Mouse (Mus musculus) liver, embryonic 14.5 days (tissue): ENCODE data around the gene Prtg. TPM values are rescaled to one million over a fixed set of nuclear protein-coding genes. Genes with fewer than 3 reads are reported as not detected.

Source experiments
- ATAC-seq: fragments of 200-750 bp; cut with Nextera tagmentation; 2 replicates; pipeline ENCODE4 v1.8.0; 2017; ENCODE audit warnings: moderate number of reproducible peaks, mild to moderate bottlenecking, moderate library complexity; ENCODE audit not compliant: insufficient read depth
- DNase-seq, 3 experiments: peaks; one replicate each; pipeline ENCODE4 v3.0.0-alpha.2; 2012 to 2013; ENCODE audit warnings: low read depth in 3 of 3, low spot score in 3 of 3
- H3K27ac ChIP-seq: fragments of 300-500 bp; sonication (generic); 2 replicates; pipeline ENCODE4 v1.5.1; 2014; ENCODE audit warnings: moderate library complexity, mild to moderate bottlenecking, control low read depth, inconsistent platforms
- H3K27me3 ChIP-seq: fragments of 300-500 bp; sonication (generic); 2 replicates; pipeline ENCODE4 v1.6.1; 2014; ENCODE audit warnings: mild to moderate bottlenecking, low read length, moderate library complexity; ENCODE audit not compliant: control insufficient read depth, insufficient read depth
- H3K36me3 ChIP-seq: fragments of 300-500 bp; sonication (generic); replicated peaks from 2 replicates; pipeline ENCODE4 v1.6.1; 2014; ENCODE audit warnings: low read depth; ENCODE audit not compliant: control insufficient read depth, insufficient read depth
- H3K4me1 ChIP-seq, 2 experiments: fragments of 200-500 bp in 1 of 2; fragments of 300-500 bp in 1 of 2; sonication (generic) in 1 of 2; replicated peaks; 2 replicates each; pipeline ENCODE4 v1.6.1; 2012 to 2014; ENCODE audit warnings: antibody characterized with exemption in 1 of 2, inconsistent platforms in 1 of 2, low read length in 1 of 2; ENCODE audit not compliant: control insufficient read depth in 2 of 2, insufficient read depth in 2 of 2
- H3K4me2 ChIP-seq: fragments of 300-500 bp; sonication (generic); 2 replicates; pipeline ENCODE4 v1.6.1; 2014; ENCODE audit warnings: low read depth, mild to moderate bottlenecking, control low read depth, moderate library complexity
- H3K4me3 ChIP-seq, 2 experiments: fragments of 200-500 bp in 1 of 2; fragments of 300-500 bp in 1 of 2; sonication (generic) in 1 of 2; 2 replicates each; pipeline ENCODE4 v1.5.1; 2012 to 2014; ENCODE audit warnings: low read depth in 2 of 2, low read length in 2 of 2, mild to moderate bottlenecking in 2 of 2, control low read depth in 1 of 2, inconsistent platforms in 1 of 2, moderate library complexity in 1 of 2; ENCODE audit not compliant: insufficient read depth in 1 of 2
- H3K9ac ChIP-seq: fragments of 300-500 bp; sonication (generic); replicated peaks from 2 replicates; pipeline ENCODE4 v1.6.1; 2014; ENCODE audit warnings: mild to moderate bottlenecking, control low read depth, moderate library complexity
- H3K9me3 ChIP-seq: fragments of 300-500 bp; sonication (generic); 2 replicates; pipeline ENCODE4 v1.6.1; 2016; ENCODE audit warnings: low read length, mixed read lengths; ENCODE audit not compliant: control insufficient read depth
- CTCF ChIP-seq: IDR thresholded peaks from 2 replicates; pipeline ENCODE4 v1.5.1; 2016; ENCODE audit warnings: antibody characterized with exemption, low read depth, control low read depth
- EP300 ChIP-seq: IDR thresholded peaks from 2 replicates; pipeline ENCODE4 v1.6.1; 2016; ENCODE audit warnings: antibody characterized with exemption, low read depth
- WGBS: fragments of 180-500 bp; shearing (Covaris S2); extraction: QIAGEN DNeasy Blood & Tissue Kit; methylation state at CpG from one replicate; pipeline ENCODE4 v1.1.7; 2014; ENCODE audit not compliant: insufficient replicate concordance; 5-methylcytosine and 5-hydroxymethylcytosine counted together
- polyA plus RNA-seq, 2 experiments: library from polyadenylated mRNA; depleted of rRNA in 1 of 2; stranded (reverse) in 1 of 2; unstranded in 1 of 2; fragments of >200 nt; fragmentation: Nextera tagmentation in 1 of 2; extraction: Ambion mirVana in 1 of 2; gene quantifications; 2 replicates each; pipeline versions ENCODE4 v1.2.1 to v1.2.3; 2012 to 2014

Gene Prtg
- polyA plus RNA-seq, 2 experiments = 0.03 TPM

GRCm38 (mm10) chr9:72853681-72854190 lies 47.1 kb downstream of the Prtg start:
- ATAC-seq = no peak
- TF ChIP-seq CTCF = no peak
- Histone ChIP-seq H3K36me3 (no peaks in the 10 kb centered on the region), H3K4me1 (no peaks in the 10 kb centered on the region), H3K27ac (no peak overlapping the region), H3K4me2 (no peak overlapping the region), H3K27me3 (no peaks in the 10 kb centered on the region), H3K9ac (no peak overlapping the region), H3K9me3 (no peaks in the 10 kb centered on the region), H3K4me3 (no peak overlapping the region)
- no peak for DNase-seq
- 74% methylated on average over 13 of the region's 13 CpGs for WGBS

- H3K4me2 ChIP-seq = no peak overlapping the region
- no peak overlapping the region for H3K4me3 ChIP-seq
- H3K27ac ChIP-seq = no peak overlapping the region
- ATAC-seq = no peak
- TF ChIP-seq CTCF (no peak), EP300 (no peak)
- H3K9me3 ChIP-seq = no peaks in the 10 kb centered on the region
- DNase-seq = no peak
- H3K36me3 ChIP-seq = no peaks in the 10 kb centered on the region
- no peaks in the 10 kb centered on the region for H3K27me3 ChIP-seq
- no peak overlapping the region for H3K9ac ChIP-seq
- no peaks in the 10 kb centered on the region for H3K4me1 ChIP-seq
- WGBS = 83% methylated on average over 24 of the region's 24 CpGs
Observed at GRCm38 (mm10) chr9:72856721-72857120, 50.0 kb downstream of the Prtg start.

- TF ChIP-seq EP300 = no peak
- H3K4me2 ChIP-seq = no peak overlapping the region
- ATAC-seq (no peak), DNase-seq (no peak)
- no peaks in the 10 kb centered on the region for H3K9me3 ChIP-seq
- no peak overlapping the region for H3K27ac ChIP-seq
- 65% methylated on average over 5 of the region's 5 CpGs for WGBS
- no peaks in the 10 kb centered on the region for H3K4me1 ChIP-seq
- H3K27me3 ChIP-seq = no peaks in the 10 kb centered on the region
- no peaks in the 10 kb centered on the region for H3K36me3 ChIP-seq
- no peak overlapping the region for H3K9ac ChIP-seq
- no peak overlapping the region for H3K4me3 ChIP-seq
Observed at GRCm38 (mm10) chr9:72860764-72861163, 54.1 kb downstream of the Prtg start.

- TF ChIP-seq EP300 (no peak), CTCF (no peak)
- H3K4me1 ChIP-seq = no peaks in the 10 kb centered on the region
- H3K9ac ChIP-seq = no peak overlapping the region
- 72% methylated on average over 10 of the region's 10 CpGs for WGBS
- H3K27ac ChIP-seq = no peak overlapping the region
- no peak overlapping the region for H3K4me3 ChIP-seq
- H3K4me2 ChIP-seq = no peak overlapping the region
- ATAC-seq (no peak), DNase-seq (no peak)
- H3K27me3 ChIP-seq = no peaks in the 10 kb centered on the region
- no peaks in the 10 kb centered on the region for H3K9me3 ChIP-seq
- no peaks in the 10 kb centered on the region for H3K36me3 ChIP-seq
Observed at GRCm38 (mm10) chr9:72861235-72861634, 54.6 kb downstream of the Prtg start.

- no peak overlapping the region for H3K27ac ChIP-seq
- DNase-seq (no peak), ATAC-seq (no peak)
- TF ChIP-seq CTCF (no peak), EP300 (no peak)
- no peaks in the 10 kb centered on the region for H3K9me3 ChIP-seq
- no peaks in the 10 kb centered on the region for H3K36me3 ChIP-seq
- H3K4me1 ChIP-seq = no peaks in the 10 kb centered on the region
- H3K4me3 ChIP-seq = no peak overlapping the region
- 70% methylated on average over 11 of the region's 11 CpGs for WGBS
- no peak overlapping the region for H3K9ac ChIP-seq
- no peaks in the 10 kb centered on the region for H3K27me3 ChIP-seq
- H3K4me2 ChIP-seq = no peak overlapping the region
Observed at GRCm38 (mm10) chr9:72862186-72862585, 55.5 kb downstream of the Prtg start.

- DNase-seq (no peak), ATAC-seq (no peak)
- Histone ChIP-seq H3K27me3 (no peaks in the 10 kb centered on the region), H3K4me1 (no peaks in the 10 kb centered on the region), H3K4me2 (no peak overlapping the region), H3K4me3 (no peak overlapping the region), H3K36me3 (no peaks in the 10 kb centered on the region), H3K9ac (no peak overlapping the region), H3K9me3 (no peaks in the 10 kb centered on the region), H3K27ac (no peak overlapping the region)
- TF ChIP-seq CTCF (no peak), EP300 (no peak)
- 59% methylated on average over 4 of the region's 4 CpGs for WGBS
Observed at GRCm38 (mm10) chr9:72862955-72863354, 56.3 kb downstream of the Prtg start.
